ENCODE assay signal across 25 mouse cellular contexts in the genomic region with DNA sequence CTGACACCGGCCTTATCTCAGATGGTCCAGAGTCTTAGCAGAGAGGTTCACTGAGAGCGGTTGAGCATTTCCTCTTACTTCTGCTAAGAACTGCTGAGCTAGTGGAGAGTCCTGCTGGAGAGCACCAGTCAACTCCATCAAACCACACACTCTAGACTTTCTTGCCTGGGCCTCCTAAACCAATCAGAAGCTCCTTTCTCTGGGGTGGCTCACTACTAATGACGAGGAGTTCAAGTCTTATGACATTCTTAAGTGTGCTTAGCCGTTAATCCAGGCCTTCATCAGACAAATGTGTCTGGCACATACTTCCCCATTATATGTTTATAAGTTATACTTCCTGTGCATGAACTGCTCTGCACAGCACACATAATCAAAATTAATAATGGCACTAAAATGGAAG.
DNase-seq lines count a peak whose midpoint lies in the region; ATAC-seq and TF ChIP-seq lines count a peak whose summit lies in the region.
"Had no signal": no experiment of that assay in that cellular context is flagged by ENCODE, and none has a peak within 500 bp of the region (broad histone marks: within the 10 kb centered on the region; RNA-seq: fewer than 3 reads in every experiment).

No protein-coding gene starts in this region.

- H3K4me2 ChIP-seq in lung, embryonic 14.5 days: no peak overlapping the region
- H3K4me2 ChIP-seq: embryonic facial prominence, embryonic 15.5 days; heart, embryonic 12.5 days; hindbrain, embryonic 13.5 days had no signal

- WGBS in lung, embryonic 14.5 days: 51% methylated on average over 4 of the region's 4 CpGs

- peak; percentile 58; the same call in 1 of the 2 replicates for ATAC-seq in lung, embryonic 14.5 days (ENCODE audit: insufficient read depth)
- ATAC-seq in granulocyte monocyte progenitor cell, adult 5-6 weeks (replicated peaks; ENCODE audit: poor library complexity, severe bottlenecking): peak; percentile 59
- peak; percentile 74 for ATAC-seq in megakaryocyte progenitor cell, adult 5-6 weeks (replicated peaks; ENCODE audit: poor library complexity)
- ATAC-seq: activated CD4-positive, CD25-positive, alpha-beta regulatory T cell, adult 4 months; forebrain, embryonic 14.5 days; hindbrain, postnatal 0 days; Patski had no signal

- H3K27me3 ChIP-seq in lung, embryonic 14.5 days (ENCODE audit: insufficient read depth, low read length): no peaks in the 10 kb centered on the region
- H3K27me3 ChIP-seq: embryonic facial prominence, embryonic 15.5 days; heart, embryonic 12.5 days; hindbrain, embryonic 13.5 days; Patski had no signal

- peak; percentile 6 for DNase-seq in heart, adult 8-10 months (ENCODE audit: low spot score)
- no peak for DNase-seq in heart, postnatal 4 days
- DNase-seq in lung, embryonic 14.5 days: peak; percentile 31
- no peak for DNase-seq in lung, postnatal 4 days
- DNase-seq in right cerebral cortex, postnatal 25 days: no peak
- DNase-seq in adrenal gland, postnatal 10 days: no peak
- DNase-seq: adrenal gland, postnatal 25 days; cerebellum, adult 2 months; cerebellum, postnatal 10 days; embryo, embryonic 11 days; gastrocnemius, adult 2 months; gastrocnemius, postnatal 25 days; heart, adult 2 months; heart, postnatal 36 days had no signal

- no peaks in the 10 kb centered on the region for H3K36me3 ChIP-seq in lung, embryonic 14.5 days (ENCODE audit: insufficient read depth)

- H3K27ac ChIP-seq in lung, embryonic 14.5 days (ENCODE audit: low read depth): no peak overlapping the region
- H3K27ac ChIP-seq: embryonic facial prominence, embryonic 15.5 days; forebrain, embryonic 10.5 days; gastrocnemius, adult 2 months; heart, adult 2 months; hindbrain, postnatal 0 days had no signal

- no peak overlapping the region for H3K9ac ChIP-seq in lung, embryonic 14.5 days
- H3K9ac ChIP-seq: embryonic facial prominence, embryonic 15.5 days; heart, embryonic 12.5 days; hindbrain, embryonic 13.5 days had no signal

- H3K4me3 ChIP-seq in lung, embryonic 14.5 days (ENCODE audit: low read depth, low read length): no peak overlapping the region
- H3K4me3 ChIP-seq: embryonic facial prominence, embryonic 15.5 days; erythroblast, embryonic 14.5 days; forebrain, embryonic 10.5 days; gastrocnemius, adult 2 months; heart, adult 2 months; heart, embryonic 12.5 days; hindbrain, embryonic 13.5 days had no signal

- no peak for TF ChIP-seq CTCF in lung, embryonic 14.5 days (IDR thresholded peaks at IDR 0.05; ENCODE audit: low read depth)

- H3K4me1 ChIP-seq in lung, embryonic 14.5 days (ENCODE audit: insufficient read depth): no peaks in the 10 kb centered on the region
- H3K4me1 ChIP-seq: embryonic facial prominence, embryonic 15.5 days; forebrain, embryonic 10.5 days; heart, embryonic 12.5 days had no signal

- H3K9me3 ChIP-seq in lung, embryonic 14.5 days (ENCODE audit: low read depth, low read length): no peaks in the 10 kb centered on the region
- H3K9me3 ChIP-seq: embryonic facial prominence, embryonic 15.5 days; forebrain, embryonic 10.5 days; heart, embryonic 12.5 days; hindbrain, embryonic 13.5 days had no signal

Comparison
In these comparisons a context has a peak if more than half of its experiments do, and no peak if none do; other contexts are left out.
1. DNase-seq: peak in heart, adult 8-10 months (single experiment) and lung, embryonic 14.5 days (single experiment); none in heart, postnatal 4 days (single experiment), lung, postnatal 4 days (0 of 2), right cerebral cortex, postnatal 25 days (single experiment) and adrenal gland, postnatal 10 days (single experiment).
2. Peak in every context shown above with its lines, with median percentiles within 50 percentile points of each other: ATAC-seq.